Mouse (Mus musculus) liver, embryonic 13.5 days (tissue): ENCODE results near the gene Cys1. TPM values are rescaled to one million over a fixed set of nuclear protein-coding genes. Genes with fewer than 3 reads are reported as not detected.

Experiments used
- ATAC-seq: fragments of 200-750 bp; cut with Nextera tagmentation; 2 replicates; pipeline ENCODE4 v1.8.0; 2017; ENCODE audit warnings: low read depth, mild to moderate bottlenecking, moderate number of reproducible peaks, moderate library complexity
- DNase-seq: peaks from one replicate; pipeline ENCODE4 v3.0.0; 2022
- H3K27ac ChIP-seq: fragments of 300-500 bp; sonication (generic); 2 replicates; pipeline ENCODE4 v1.5.1; 2015; ENCODE audit warnings: moderate library complexity, mild to moderate bottlenecking, inconsistent platforms
- H3K27me3 ChIP-seq: fragments of 300-500 bp; sonication (generic); 2 replicates; pipeline ENCODE4 v1.6.1; 2015; ENCODE audit warnings: mild to moderate bottlenecking, inconsistent platforms
- H3K36me3 ChIP-seq: fragments of 300-500 bp; sonication (generic); 2 replicates; pipeline ENCODE4 v1.6.1; 2015; ENCODE audit warnings: mild to moderate bottlenecking, inconsistent platforms
- H3K4me1 ChIP-seq: fragments of 300-500 bp; sonication (generic); replicated peaks from 2 replicates; pipeline ENCODE4 v1.6.1; 2015; ENCODE audit warnings: inconsistent platforms
- H3K4me2 ChIP-seq: fragments of 300-500 bp; sonication (generic); 2 replicates; pipeline ENCODE4 v1.6.1; 2015; ENCODE audit warnings: inconsistent platforms, mild to moderate bottlenecking, moderate library complexity
- H3K4me3 ChIP-seq: fragments of 300-500 bp; sonication (generic); replicated peaks from 2 replicates; pipeline ENCODE4 v1.5.1; 2015; ENCODE audit warnings: mild to moderate bottlenecking, inconsistent platforms
- H3K9ac ChIP-seq: fragments of 300-500 bp; sonication (generic); 2 replicates; pipeline ENCODE4 v1.6.1; 2015; ENCODE audit warnings: mild to moderate bottlenecking, inconsistent platforms
- H3K9me3 ChIP-seq: fragments of 300-500 bp; sonication (generic); replicated peaks from 2 replicates; pipeline ENCODE4 v1.6.1; 2016; ENCODE audit warnings: inconsistent platforms
- WGBS: fragments of 180-500 bp; shearing (Covaris S2); methylation state at CpG from one replicate; pipeline ENCODE4 v1.1.7; 2015; ENCODE audit not compliant: insufficient replicate concordance; 5-methylcytosine and 5-hydroxymethylcytosine counted together
- polyA plus RNA-seq: library from polyadenylated mRNA; unstranded; fragments of >200 nt; fragmentation: Nextera tagmentation; extraction: Ambion mirVana; gene quantifications from 2 replicates; pipeline ENCODE4 v1.2.1, GENCODE M21; 2015

Gene Cys1
- polyA plus RNA-seq, 1 experiment from 2014 or later, result 0.38 TPM

- Histone ChIP-seq H3K9me3 (no peaks in the 10 kb centered on the region), H3K4me1 (peaks cover 46% of the 10 kb centered on the region), H3K4me2 (no peak overlapping the region), H3K4me3 (no peak overlapping the region), H3K27ac (no peak overlapping the region), H3K36me3 (peaks cover 75% of the 10 kb centered on the region), H3K27me3 (no peaks in the 10 kb centered on the region), H3K9ac (no peak overlapping the region)
- DNase-seq, result no peak
- 56% methylated on average over 4 of the region's 4 CpGs for WGBS
- no peak for ATAC-seq
These were observed 20.5 kb downstream of the Cys1 start for GRCm38 (mm10) chr12:24661100-24661499.

- 92% methylated on average over 9 of the region's 9 CpGs for WGBS
- Histone ChIP-seq H3K4me1 (peaks cover 58% of the 10 kb centered on the region), H3K36me3 (peaks cover 86% of the 10 kb centered on the region), H3K27me3 (no peaks in the 10 kb centered on the region), H3K4me3 (no peak overlapping the region), H3K4me2 (no peak overlapping the region), H3K27ac (no peak overlapping the region), H3K9me3 (no peaks in the 10 kb centered on the region), H3K9ac (no peak overlapping the region)
- DNase-seq (no peak), ATAC-seq (no peak)
These were observed 21.7 kb downstream of the Cys1 start for GRCm38 (mm10) chr12:24659923-24660322.

- H3K9ac ChIP-seq, result peak overlapping the region; percentile 19
- H3K4me3 ChIP-seq, result no peak overlapping the region
- DNase-seq (no peak), ATAC-seq (peak; percentile 54; the same call in 1 of the 2 replicates)
- H3K9me3 ChIP-seq, result no peaks in the 10 kb centered on the region
- H3K36me3 ChIP-seq, result peaks cover 88% of the 10 kb centered on the region
- H3K4me2 ChIP-seq, result peak overlapping the region; percentile 29; the same call in 1 of the 2 replicates
- H3K27me3 ChIP-seq, result no peaks in the 10 kb centered on the region
- peaks cover 67% of the 10 kb centered on the region for H3K4me1 ChIP-seq
- 57% methylated on average over 4 of the region's 4 CpGs for WGBS
- H3K27ac ChIP-seq, result peak overlapping the region; percentile 31; the same call in 1 of the 2 replicates
These were observed 22.6 kb downstream of the Cys1 start for GRCm38 (mm10) chr12:24658998-24659397.

GRCm38 (mm10) chr12:24656436-24656835 is 25.2 kb downstream of the Cys1 start:
- Histone ChIP-seq H3K9me3 (no peaks in the 10 kb centered on the region), H3K4me3 (peak overlapping the region; percentile 10; the same call in 1 of the 2 replicates), H3K27me3 (no peaks in the 10 kb centered on the region), H3K9ac (no peak overlapping the region), H3K4me1 (peaks cover 89% of the 10 kb centered on the region), H3K36me3 (peaks cover 79% of the 10 kb centered on the region), H3K4me2 (peak overlapping the region; percentile 31), H3K27ac (no peak overlapping the region)
- ATAC-seq (no peak), DNase-seq (no peak)
- 82% methylated on average over 3 of the region's 3 CpGs for WGBS

GRCm38 (mm10) chr12:24654065-24654862 is 27.3 kb downstream of the Cys1 start:
- Histone ChIP-seq H3K27me3 (no peaks in the 10 kb centered on the region), H3K9ac (peak overlapping the region; percentile 68; the same call in 1 of the 2 replicates), H3K27ac (0 out of 2 replicates have a peak overlapping the region, but pooled peaks have one; percentile 8), H3K4me2 (no peak overlapping the region), H3K9me3 (no peaks in the 10 kb centered on the region), H3K4me1 (peaks cover 92% of the 10 kb centered on the region), H3K36me3 (peaks cover 60% of the 10 kb centered on the region), H3K4me3 (no peak overlapping the region)
- DNase-seq, result no peak
- 87% methylated on average over 16 of the region's 16 CpGs for WGBS
- ATAC-seq, result no peak

- under 1% methylated on average over 36 of the region's 36 CpGs for WGBS
- H3K4me1 ChIP-seq, result peaks cover 92% of the 10 kb centered on the region
- H3K27me3 ChIP-seq, result no peaks in the 10 kb centered on the region
- ATAC-seq (peak; percentile 87), DNase-seq (peak; percentile 99)
- H3K36me3 ChIP-seq, result peaks cover 35% of the 10 kb centered on the region
- H3K9me3 ChIP-seq, result no peaks in the 10 kb centered on the region
- H3K4me2 ChIP-seq, result peak overlapping the region; percentile 92
- H3K9ac ChIP-seq, result peak overlapping the region; percentile 96
- H3K4me3 ChIP-seq, result peak overlapping the region; percentile 94
- H3K27ac ChIP-seq, result peak overlapping the region; percentile 98
These were observed 29.8 kb downstream of the Cys1 start for GRCm38 (mm10) chr12:24651642-24652342.

- Histone ChIP-seq H3K4me1 (peaks cover 90% of the 10 kb centered on the region), H3K36me3 (peaks cover 28% of the 10 kb centered on the region), H3K9me3 (no peaks in the 10 kb centered on the region), H3K4me2 (peak within 1 kb of the TSS; percentile 92), H3K27me3 (no peaks in the 10 kb centered on the region), H3K27ac (peak within 1 kb of the TSS; percentile 98), H3K9ac (peak within 1 kb of the TSS; percentile 96), H3K4me3 (peak within 1 kb of the TSS; percentile 94)
- ATAC-seq, result peak; percentile 79
- WGBS, result under 1% methylated on average over 66 of the region's 68 CpGs
- DNase-seq, result peak; percentile 96
These were observed 30.5 kb downstream of the Cys1 start, which contains the start of gene Klf11 for GRCm38 (mm10) chr12:24651063-24651557. Gene Klf11, plus strand, starts transcription at chr12:24651274.

- DNase-seq (no peak), ATAC-seq (no peak)
- H3K4me1 ChIP-seq, result peaks cover 90% of the 10 kb centered on the region
- H3K4me3 ChIP-seq, result peak overlapping the region; percentile 94
- WGBS, result 8% methylated on average over 22 of the region's 22 CpGs
- no peaks in the 10 kb centered on the region for H3K9me3 ChIP-seq
- H3K36me3 ChIP-seq, result peaks cover 23% of the 10 kb centered on the region
- peak overlapping the region; percentile 92 for H3K4me2 ChIP-seq
- no peaks in the 10 kb centered on the region for H3K27me3 ChIP-seq
- H3K27ac ChIP-seq, result peak overlapping the region; percentile 91
- peak overlapping the region; percentile 83 for H3K9ac ChIP-seq
These were observed 31.1 kb downstream of the Cys1 start for GRCm38 (mm10) chr12:24650415-24651062.

- no peak overlapping the region for H3K4me3 ChIP-seq
- ATAC-seq (no peak), DNase-seq (no peak)
- H3K4me2 ChIP-seq, result no peak overlapping the region
- no peaks in the 10 kb centered on the region for H3K36me3 ChIP-seq
- no peaks in the 10 kb centered on the region for H3K27me3 ChIP-seq
- peak overlapping the region; percentile 91 for H3K27ac ChIP-seq
- peak overlapping the region; percentile 31 for H3K9ac ChIP-seq
- 63% methylated on average over 1 of the region's 1 CpGs for WGBS
- no peaks in the 10 kb centered on the region for H3K9me3 ChIP-seq
- H3K4me1 ChIP-seq, result peaks cover 90% of the 10 kb centered on the region
These were observed 33.5 kb downstream of the Cys1 start for GRCm38 (mm10) chr12:24648094-24648493.

- Histone ChIP-seq H3K4me2 (peak overlapping the region; percentile 65), H3K4me3 (peak overlapping the region; percentile 33), H3K27me3 (no peaks in the 10 kb centered on the region), H3K9me3 (no peaks in the 10 kb centered on the region), H3K27ac (peak overlapping the region; percentile 92), H3K4me1 (peaks cover 94% of the 10 kb centered on the region), H3K36me3 (no peaks in the 10 kb centered on the region), H3K9ac (peak overlapping the region; percentile 50)
- WGBS, result 15% methylated on average over 6 of the region's 6 CpGs
- peak; percentile 53 for DNase-seq
- ATAC-seq, result peak; percentile 74
These were observed 35.7 kb downstream of the Cys1 start for GRCm38 (mm10) chr12:24645901-24646300.

- Histone ChIP-seq H3K36me3 (no peaks in the 10 kb centered on the region), H3K27me3 (no peaks in the 10 kb centered on the region), H3K9ac (peak overlapping the region; percentile 60), H3K4me3 (no peak overlapping the region), H3K4me1 (peaks cover 95% of the 10 kb centered on the region), H3K4me2 (peak overlapping the region; percentile 65), H3K27ac (peak overlapping the region; percentile 92), H3K9me3 (no peaks in the 10 kb centered on the region)
- WGBS, result 14% methylated on average over 1 of the region's 1 CpGs
- ATAC-seq (peak; percentile 93), DNase-seq (peak; percentile 76)
These were observed 37.5 kb downstream of the Cys1 start for GRCm38 (mm10) chr12:24644125-24644571.
